ENCODE assay signal across 24 mouse cellular contexts in genomic region chr4:78736026-78736425, GRCm38 (mm10).
DNase-seq lines count a peak whose midpoint lies in the region; ATAC-seq lines count a peak whose summit lies in the region.
"Had no signal": no experiment of that assay in that cellular context is flagged by ENCODE, and none has a peak within 500 bp of the region (broad histone marks: within the 10 kb centered on the region; RNA-seq: fewer than 3 reads in every experiment).

No protein-coding gene starts in this region.

- WGBS in embryonic facial prominence, embryonic 12.5 days = 87% methylated on average over 1 of the region's 1 CpGs
- 96% methylated on average over 1 of the region's 1 CpGs for WGBS in embryonic facial prominence, embryonic 10.5 days

- DNase-seq in cerebellum, postnatal 14 days = peak; percentile 60 to 62
- no peak for DNase-seq in cerebellum, postnatal 4 days (ENCODE audit: low spot score in 2 of 2)
- DNase-seq in embryonic facial prominence, embryonic 10.5 days (ENCODE audit: low spot score) = no peak
- DNase-seq in Muller cell, postnatal 12 days (ENCODE audit: inconsistent ontology term) = peak; percentile 3
- DNase-seq in ZHBTc4 (ENCODE audit: low read depth, low spot score) = peak; percentile 1
- no peak for DNase-seq in layer of hippocampus, postnatal 10 days (ENCODE audit: low spot score in 2 of 2)
- DNase-seq: adrenal gland, postnatal 10 days; adrenal gland, postnatal 36 days; embryo, embryonic 11 days; gastrocnemius, postnatal 25 days; heart, adult 18-20 months; heart, postnatal 14 days; heart, postnatal 4 days; kidney, adult 18-20 months; kidney, adult 9 months had no signal

- no peaks in the 10 kb centered on the region for H3K36me3 ChIP-seq in embryonic facial prominence, embryonic 12.5 days
- H3K36me3 ChIP-seq in embryonic facial prominence, embryonic 10.5 days (replicated peaks) = no peaks in the 10 kb centered on the region
- H3K36me3 ChIP-seq: embryonic facial prominence, embryonic 15.5 days; heart, embryonic 13.5 days had no signal

- H3K27me3 ChIP-seq in embryonic facial prominence, embryonic 12.5 days = no peaks in the 10 kb centered on the region
- no peaks in the 10 kb centered on the region for H3K27me3 ChIP-seq in embryonic facial prominence, embryonic 10.5 days (replicated peaks; ENCODE audit: low read depth, poor library complexity, severe bottlenecking)
- H3K27me3 ChIP-seq: embryonic facial prominence, embryonic 15.5 days; heart, embryonic 13.5 days had no signal

- no peaks in the 10 kb centered on the region for H3K9me3 ChIP-seq in embryonic facial prominence, embryonic 12.5 days
- no peaks in the 10 kb centered on the region for H3K9me3 ChIP-seq in embryonic facial prominence, embryonic 10.5 days
- H3K9me3 ChIP-seq: embryonic facial prominence, embryonic 15.5 days; heart, embryonic 13.5 days had no signal

- H3K9ac ChIP-seq in embryonic facial prominence, embryonic 12.5 days = no peak overlapping the region
- H3K9ac ChIP-seq: embryonic facial prominence, embryonic 15.5 days; heart, embryonic 13.5 days; hindbrain, embryonic 14.5 days had no signal

- no peaks in the 10 kb centered on the region for H3K4me1 ChIP-seq in embryonic facial prominence, embryonic 12.5 days
- no peaks in the 10 kb centered on the region for H3K4me1 ChIP-seq in embryonic facial prominence, embryonic 10.5 days
- H3K4me1 ChIP-seq: embryonic facial prominence, embryonic 15.5 days; heart, embryonic 13.5 days had no signal

- ATAC-seq in embryonic facial prominence, embryonic 12.5 days (ENCODE audit: insufficient number of reproducible peaks, insufficient read depth, low FRiP score, low TSS enrichment) = 0 out of 2 replicates have a peak, but pooled peaks have one; percentile 28
- ATAC-seq: CD4-positive, CD25-positive, alpha-beta regulatory T cell, adult 4 months; forebrain, embryonic 14.5 days; hindbrain, postnatal 0 days; inflammation-experienced regulatory T-cells, adult 6 months; intestine, embryonic 16.5 days had no signal

- no peak overlapping the region for H3K4me2 ChIP-seq in embryonic facial prominence, embryonic 12.5 days (replicated peaks)
- H3K4me2 ChIP-seq: embryonic facial prominence, embryonic 15.5 days; heart, embryonic 13.5 days; hindbrain, embryonic 14.5 days had no signal

- no peak overlapping the region for H3K27ac ChIP-seq in embryonic facial prominence, embryonic 12.5 days
- H3K27ac ChIP-seq in embryonic facial prominence, embryonic 10.5 days (replicated peaks) = no peak overlapping the region
- H3K27ac ChIP-seq: embryonic facial prominence, embryonic 15.5 days; heart, embryonic 13.5 days; hindbrain, embryonic 14.5 days; hindbrain, postnatal 0 days had no signal

- H3K4me3 ChIP-seq in embryonic facial prominence, embryonic 12.5 days = no peak overlapping the region
- no peak overlapping the region for H3K4me3 ChIP-seq in embryonic facial prominence, embryonic 10.5 days
- H3K4me3 ChIP-seq: embryonic facial prominence, embryonic 15.5 days; heart, embryonic 13.5 days had no signal

Comparison
In these comparisons a context has a peak if more than half of its experiments do, and no peak if none do; other contexts are left out.
1. DNase-seq: peak in cerebellum, postnatal 14 days (2 of 2), Muller cell, postnatal 12 days (single experiment) and ZHBTc4 (single experiment); none in cerebellum, postnatal 4 days (0 of 2), embryonic facial prominence, embryonic 10.5 days (single experiment) and layer of hippocampus, postnatal 10 days (0 of 2).